Mouse (Mus musculus) stomach, embryonic 15.5 days (tissue): ENCODE measurements around the gene Ltf. TPM values are rescaled to one million over a fixed set of nuclear protein-coding genes. Genes with fewer than 3 reads are reported as not detected.

Source experiments
- ATAC-seq: fragments of 200-750 bp; cut with Nextera tagmentation; 2 replicates; pipeline ENCODE4 v1.8.0; 2017; ENCODE audit warnings: low read depth, moderate number of reproducible peaks, moderate TSS enrichment; ENCODE audit not compliant: insufficient read depth, low FRiP score
- H3K27ac ChIP-seq: fragments of 300-500 bp; sonication (generic); 2 replicates; pipeline ENCODE4 v1.5.1; 2015; ENCODE audit warnings: mild to moderate bottlenecking, inconsistent platforms
- H3K27me3 ChIP-seq: fragments of 300-500 bp; sonication (generic); replicated peaks from 2 replicates; pipeline ENCODE4 v1.6.1; 2015; ENCODE audit warnings: inconsistent platforms
- H3K36me3 ChIP-seq: fragments of 300-500 bp; sonication (generic); 2 replicates; pipeline ENCODE4 v1.6.1; 2015; ENCODE audit warnings: inconsistent platforms
- H3K4me1 ChIP-seq: fragments of 300-500 bp; sonication (generic); 2 replicates; pipeline ENCODE4 v1.6.1; 2015; ENCODE audit warnings: inconsistent platforms
- H3K4me2 ChIP-seq: fragments of 300-500 bp; sonication (generic); 2 replicates; pipeline ENCODE4 v1.6.1; 2015; ENCODE audit warnings: mild to moderate bottlenecking, inconsistent platforms
- H3K4me3 ChIP-seq: fragments of 300-500 bp; sonication (generic); replicated peaks from 2 replicates; pipeline ENCODE4 v1.5.1; 2015; ENCODE audit warnings: inconsistent platforms
- H3K9ac ChIP-seq: fragments of 300-500 bp; sonication (generic); 2 replicates; pipeline ENCODE4 v1.6.1; 2015; ENCODE audit warnings: inconsistent platforms
- H3K9me3 ChIP-seq: fragments of 300-500 bp; sonication (generic); 2 replicates; pipeline ENCODE4 v1.6.1; 2016; ENCODE audit warnings: inconsistent platforms
- WGBS: fragments of 180-500 bp; shearing (Covaris S2); methylation state at CpG from one replicate; pipeline ENCODE4 v1.1.7; 2015; 5-methylcytosine and 5-hydroxymethylcytosine counted together
- polyA plus RNA-seq: library from polyadenylated mRNA; unstranded; fragments of >200 nt; fragmentation: Nextera tagmentation; extraction: Ambion mirVana; gene quantifications from 2 replicates; pipeline ENCODE4 v1.2.1, GENCODE M21; 2015

Ltf gene
- polyA plus RNA-seq, 1 experiment from 2014 or later: 32.0 TPM

DNA sequence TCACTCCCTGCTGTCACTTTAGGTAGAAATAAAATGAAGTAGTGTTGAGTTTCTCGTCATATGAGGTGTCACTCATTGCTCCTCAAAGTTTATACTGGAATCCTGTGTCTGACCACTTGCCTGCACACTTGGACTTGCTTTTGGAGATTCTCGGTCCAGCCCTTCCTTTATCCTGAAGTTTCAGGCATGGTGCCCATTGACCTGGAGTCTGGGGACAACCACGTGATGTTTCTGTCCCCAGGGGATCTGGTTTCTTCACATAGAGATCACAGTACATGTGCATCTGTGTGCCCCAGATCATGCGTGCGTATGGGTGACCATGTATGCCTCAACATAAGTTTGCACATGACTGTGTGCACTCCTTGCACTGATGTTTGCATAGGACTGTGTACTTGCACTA, 23.2 kb downstream of the Ltf start:
- 85% methylated on average over 5 of the region's 5 CpGs for WGBS

DNA sequence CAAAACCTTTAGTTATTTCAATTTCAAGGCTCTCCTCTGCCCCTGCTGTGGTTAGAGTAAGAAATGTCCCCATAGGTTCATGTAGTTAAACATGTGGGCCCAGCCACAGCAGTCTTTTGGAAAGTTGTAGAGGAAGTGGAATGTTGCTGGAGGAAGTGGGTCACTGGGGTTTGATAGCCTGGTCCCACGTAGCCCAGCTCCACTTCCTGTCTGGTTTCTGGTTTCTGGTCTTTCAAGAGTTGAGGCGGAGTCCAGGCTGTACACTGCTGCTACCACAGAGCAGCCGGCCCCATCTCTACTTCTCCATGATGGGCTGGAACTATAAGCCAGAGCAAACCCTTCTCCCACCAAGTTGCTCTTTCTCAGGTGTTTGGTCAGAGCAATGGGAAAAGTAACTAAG, 27.2 kb downstream of the Ltf start:
- Histone ChIP-seq H3K9me3 (no peaks in the 10 kb centered on the region), H3K36me3 (no peaks in the 10 kb centered on the region), H3K4me1 (no peaks in the 10 kb centered on the region), H3K4me2 (no peak overlapping the region), H3K4me3 (no peak overlapping the region), H3K27ac (no peak overlapping the region), H3K9ac (no peak overlapping the region), H3K27me3 (no peaks in the 10 kb centered on the region)
- no peak for ATAC-seq
- 57% methylated on average over 3 of the region's 3 CpGs for WGBS

More for the DNA sequence above, 23.2 kb downstream of the Ltf start:
- H3K27me3 ChIP-seq: no peaks in the 10 kb centered on the region
- H3K4me1 ChIP-seq: no peaks in the 10 kb centered on the region
- H3K9me3 ChIP-seq: no peaks in the 10 kb centered on the region
- no peaks in the 10 kb centered on the region for H3K36me3 ChIP-seq
- H3K4me2 ChIP-seq: no peak overlapping the region
- no peak for ATAC-seq
- no peak overlapping the region for H3K4me3 ChIP-seq
- no peak overlapping the region for H3K9ac ChIP-seq
- H3K27ac ChIP-seq: no peak overlapping the region

DNA sequence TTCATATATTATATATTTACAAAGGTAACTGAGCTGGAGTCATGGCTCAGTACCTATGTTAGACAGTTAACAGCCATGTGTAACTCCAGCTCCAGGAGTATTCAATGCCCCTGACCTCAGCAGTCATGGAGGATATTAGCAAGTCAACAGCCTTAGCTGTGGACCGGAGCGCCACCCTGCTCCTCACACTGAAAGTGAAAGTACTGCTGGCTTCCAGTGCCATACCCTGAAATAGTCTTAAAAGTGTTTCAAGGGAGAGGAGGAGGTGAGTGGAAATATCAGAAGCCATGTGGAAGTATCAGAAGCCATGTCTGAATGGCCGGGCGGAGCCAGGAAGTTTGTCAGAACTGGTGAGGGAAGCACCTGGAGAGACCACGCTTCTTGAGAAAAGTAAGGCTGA, 28.2 kb downstream of the Ltf start:
- no peak overlapping the region for H3K9ac ChIP-seq
- WGBS: 88% methylated on average over 5 of the region's 5 CpGs
- no peaks in the 10 kb centered on the region for H3K27me3 ChIP-seq
- no peak for ATAC-seq
- H3K36me3 ChIP-seq: no peaks in the 10 kb centered on the region
- no peaks in the 10 kb centered on the region for H3K4me1 ChIP-seq
- H3K4me3 ChIP-seq: no peak overlapping the region
- no peak overlapping the region for H3K27ac ChIP-seq
- H3K9me3 ChIP-seq: no peaks in the 10 kb centered on the region
- no peak overlapping the region for H3K4me2 ChIP-seq

DNA sequence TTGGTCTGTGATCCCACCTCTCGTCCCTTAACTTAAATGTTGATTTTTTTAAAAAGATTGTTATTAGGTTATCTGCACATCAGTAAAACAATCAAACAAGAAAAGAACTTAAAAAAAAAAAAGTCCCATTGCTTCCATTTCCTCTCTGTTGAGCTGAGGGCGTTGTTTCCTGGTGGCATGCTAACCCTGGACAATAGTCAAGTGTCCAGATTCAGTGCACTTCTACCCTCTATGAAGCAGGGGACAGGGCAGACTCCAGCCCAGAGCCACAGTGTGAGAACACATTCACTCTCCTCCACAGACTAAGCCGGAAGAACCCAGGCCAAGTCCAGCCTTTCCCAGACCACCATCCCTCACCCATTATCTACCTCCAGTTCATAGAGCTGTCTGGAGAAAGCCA, 29.4 kb downstream of the Ltf start:
- Histone ChIP-seq H3K27ac (no peak overlapping the region), H3K36me3 (no peaks in the 10 kb centered on the region), H3K4me1 (no peaks in the 10 kb centered on the region), H3K9ac (no peak overlapping the region), H3K27me3 (no peaks in the 10 kb centered on the region), H3K4me2 (no peak overlapping the region), H3K4me3 (no peak overlapping the region), H3K9me3 (no peaks in the 10 kb centered on the region)
- WGBS: 77% methylated on average over 3 of the region's 3 CpGs
- no peak for ATAC-seq

DNA sequence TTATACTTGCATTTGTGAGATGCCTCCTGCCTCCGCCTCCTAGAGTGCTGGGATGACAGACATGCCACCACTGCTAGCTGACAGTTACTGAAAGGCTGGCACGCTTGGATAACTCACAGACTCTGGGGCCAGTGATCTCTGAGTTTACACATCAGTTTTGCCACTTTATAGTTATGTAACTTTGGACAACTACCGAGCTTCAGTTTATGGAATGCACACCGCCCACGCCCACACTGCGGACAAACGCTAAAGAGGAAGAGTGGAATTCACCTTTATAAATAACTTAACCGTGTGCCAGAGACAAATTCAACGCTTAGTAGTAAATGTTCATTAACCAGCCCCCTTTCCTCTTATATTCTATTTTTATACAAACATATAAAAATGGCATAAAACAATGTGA, 35.9 kb downstream of the Ltf start:
- H3K4me2 ChIP-seq: no peak overlapping the region
- H3K9ac ChIP-seq: no peak overlapping the region
- no peaks in the 10 kb centered on the region for H3K9me3 ChIP-seq
- no peak overlapping the region for H3K27ac ChIP-seq
- no peak overlapping the region for H3K4me3 ChIP-seq
- no peaks in the 10 kb centered on the region for H3K27me3 ChIP-seq
- peaks cover 16% of the 10 kb centered on the region for H3K4me1 ChIP-seq
- no peaks in the 10 kb centered on the region for H3K36me3 ChIP-seq
- WGBS: 75% methylated on average over 9 of the region's 9 CpGs
- ATAC-seq: no peak

DNA sequence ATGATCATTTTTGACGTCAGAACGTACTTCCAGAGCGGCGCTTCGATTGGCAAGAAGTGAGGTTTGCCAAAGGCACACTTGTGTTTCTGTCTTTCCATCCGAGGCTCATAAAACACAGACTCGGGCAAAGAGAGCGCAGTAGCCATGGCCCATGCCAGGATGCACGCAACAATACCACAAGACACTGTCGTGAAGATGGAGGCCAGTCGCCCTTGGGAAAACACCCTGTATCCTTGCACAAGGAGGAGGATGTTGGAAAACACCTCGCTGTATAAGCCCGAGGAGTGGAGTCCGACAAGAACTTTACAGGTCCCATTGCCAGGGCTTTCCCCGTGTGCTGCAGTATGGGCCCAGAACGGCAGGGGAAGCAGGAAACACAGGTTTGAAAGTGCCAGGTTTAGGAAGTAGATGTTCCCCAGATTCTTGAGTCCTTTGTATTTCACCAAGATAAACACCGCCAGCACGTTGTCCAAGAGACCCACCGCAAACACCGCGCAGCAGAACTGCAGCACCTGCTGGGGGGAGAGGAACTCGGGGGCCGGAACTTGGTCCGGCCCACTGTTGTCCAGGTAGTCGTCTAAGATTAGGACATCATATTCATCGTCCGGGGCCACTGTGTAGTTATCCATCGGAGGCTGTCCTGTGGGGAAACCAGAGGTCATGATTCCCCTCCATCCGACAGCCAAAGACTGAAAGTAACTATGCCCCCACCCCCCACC, 36.9 kb downstream of the Ltf start:
- 46% methylated on average over 29 of the region's 29 CpGs for WGBS
- Histone ChIP-seq H3K4me3 (peak overlapping the region; percentile 45), H3K27me3 (no peaks in the 10 kb centered on the region), H3K4me2 (peak overlapping the region; percentile 83), H3K27ac (0 out of 2 replicates have a peak overlapping the region, but pooled peaks have one; percentile 59), H3K36me3 (no peaks in the 10 kb centered on the region), H3K4me1 (peaks cover 16% of the 10 kb centered on the region), H3K9ac (no peak overlapping the region), H3K9me3 (no peaks in the 10 kb centered on the region)
- ATAC-seq: no peak

DNA sequence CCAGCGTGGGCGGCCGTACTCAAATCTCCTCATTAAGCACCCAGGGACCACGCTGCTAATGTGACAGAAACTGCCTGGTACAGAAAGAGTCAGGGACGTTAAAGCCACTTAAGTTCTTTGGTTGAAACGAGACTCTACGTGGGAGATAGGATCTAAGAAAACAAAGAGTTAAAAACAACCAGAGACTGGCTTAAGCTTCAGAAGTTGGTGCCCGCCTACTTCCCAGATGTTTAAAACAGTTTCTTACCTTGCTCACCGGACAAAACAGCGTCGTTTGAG, 37.4 kb downstream of the Ltf start:
- H3K9me3 ChIP-seq: no peaks in the 10 kb centered on the region
- H3K4me2 ChIP-seq: peak overlapping the region; percentile 83
- no peaks in the 10 kb centered on the region for H3K36me3 ChIP-seq
- H3K27me3 ChIP-seq: no peaks in the 10 kb centered on the region
- peak overlapping the region; percentile 27; the same call in 1 of the 2 replicates for H3K9ac ChIP-seq
- 3% methylated on average over 11 of the region's 11 CpGs for WGBS
- peaks cover 16% of the 10 kb centered on the region for H3K4me1 ChIP-seq
- ATAC-seq: no peak
- peak overlapping the region; percentile 45 for H3K4me3 ChIP-seq
- 0 out of 2 replicates have a peak overlapping the region, but pooled peaks have one; percentile 59 for H3K27ac ChIP-seq

DNA sequence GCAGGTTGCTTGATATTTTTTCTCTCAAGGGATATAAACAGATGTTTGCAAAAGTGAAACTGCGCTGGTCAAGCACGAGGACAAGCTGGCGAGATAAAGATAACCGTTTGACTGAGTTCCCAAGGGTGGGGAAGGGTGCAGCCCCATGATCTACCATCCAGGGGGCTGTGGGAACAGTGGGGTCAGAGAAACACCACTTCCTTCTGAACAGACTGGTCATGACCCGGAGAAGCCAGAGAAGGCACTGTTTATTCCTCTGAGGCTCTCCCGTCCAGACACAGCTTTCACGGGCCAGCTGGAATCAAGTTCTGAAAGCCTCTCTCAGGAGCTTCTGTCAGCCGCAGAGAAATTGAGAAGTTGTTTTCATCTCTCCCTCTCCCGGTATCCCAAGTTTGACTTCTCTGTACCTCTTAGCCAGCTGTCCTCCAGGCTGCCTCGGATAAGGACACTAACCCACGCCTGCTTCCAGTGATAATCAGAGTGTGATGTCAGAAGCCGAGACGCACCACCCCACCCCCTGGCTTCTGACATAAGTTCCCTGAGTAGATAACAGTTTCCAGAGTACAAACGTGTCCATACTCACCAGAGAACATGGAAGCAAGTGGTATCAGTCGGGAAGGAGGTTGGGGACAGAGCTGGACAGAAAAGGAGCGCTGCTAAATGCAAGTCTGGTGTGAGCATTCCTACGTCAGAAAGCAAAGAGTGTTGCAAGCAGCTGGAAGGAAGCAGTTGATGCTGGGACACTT, 37.9 kb downstream of the Ltf start, which contains the start of gene Ccrl2:
Ccrl2 (minus strand) TSS at position 722 of the 746 bp plus-strand sequence.
- peak within 1 kb of the TSS; percentile 59; the same call in 1 of the 2 replicates for H3K27ac ChIP-seq
- peaks cover 16% of the 10 kb centered on the region for H3K4me1 ChIP-seq
- peak within 1 kb of the TSS; percentile 83 for H3K4me2 ChIP-seq
- ATAC-seq: peak; percentile 93
- no peaks in the 10 kb centered on the region for H3K27me3 ChIP-seq
- peak within 1 kb of the TSS; percentile 45 for H3K4me3 ChIP-seq
- peak within 1 kb of the TSS; percentile 27; the same call in 1 of the 2 replicates for H3K9ac ChIP-seq
- no peaks in the 10 kb centered on the region for H3K9me3 ChIP-seq
- 7% methylated on average over 17 of the region's 17 CpGs for WGBS
- H3K36me3 ChIP-seq: no peaks in the 10 kb centered on the region

DNA sequence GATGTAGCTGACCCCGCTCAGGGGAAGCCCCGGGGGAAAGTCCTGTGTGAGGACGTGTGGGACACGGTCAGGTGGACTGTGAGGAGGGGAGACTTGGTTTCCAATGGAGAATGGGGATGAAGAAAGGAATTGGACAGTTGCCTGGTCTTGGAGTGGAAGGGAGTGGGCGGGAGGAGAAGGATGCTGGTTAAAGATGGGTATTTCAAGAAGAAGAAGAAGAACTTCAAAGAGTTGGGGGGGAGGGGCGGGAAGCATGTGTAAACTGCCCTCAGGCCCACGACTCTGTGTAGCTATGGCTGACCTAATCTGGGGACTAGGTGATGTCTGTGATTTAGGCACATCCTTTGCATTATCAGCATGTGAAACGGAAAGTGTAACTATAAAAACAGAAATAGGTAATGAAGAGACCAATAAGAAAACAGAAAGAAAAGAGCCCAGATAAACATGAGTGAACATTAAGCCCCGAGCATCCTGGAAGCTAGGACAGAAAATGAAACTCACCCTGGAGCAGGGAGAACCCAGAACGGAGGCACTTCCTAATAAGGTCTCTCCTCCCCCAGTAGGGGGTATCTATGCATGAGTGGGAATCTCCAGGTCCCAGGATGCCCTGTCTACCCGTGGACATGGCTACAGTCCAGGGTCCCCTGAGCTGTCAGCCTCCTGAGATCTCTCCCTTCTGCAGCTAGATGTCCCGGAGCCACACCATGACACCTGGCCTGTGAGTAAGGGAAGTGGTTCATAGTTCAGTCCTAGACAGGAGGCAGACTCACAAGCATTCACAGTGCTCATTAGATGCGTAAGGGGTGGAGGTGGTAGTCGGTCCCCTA, 38.7 kb downstream of the Ltf start:
- ATAC-seq: 0 out of 2 replicates have a peak, but pooled peaks have one; percentile 6
- Histone ChIP-seq H3K27ac (no peak overlapping the region), H3K9ac (no peak overlapping the region), H3K9me3 (no peaks in the 10 kb centered on the region), H3K4me1 (peaks cover 16% of the 10 kb centered on the region), H3K4me2 (peak overlapping the region; percentile 83), H3K27me3 (no peaks in the 10 kb centered on the region), H3K36me3 (no peaks in the 10 kb centered on the region), H3K4me3 (peak overlapping the region; percentile 45)
- 50% methylated on average over 14 of the region's 14 CpGs for WGBS

DNA sequence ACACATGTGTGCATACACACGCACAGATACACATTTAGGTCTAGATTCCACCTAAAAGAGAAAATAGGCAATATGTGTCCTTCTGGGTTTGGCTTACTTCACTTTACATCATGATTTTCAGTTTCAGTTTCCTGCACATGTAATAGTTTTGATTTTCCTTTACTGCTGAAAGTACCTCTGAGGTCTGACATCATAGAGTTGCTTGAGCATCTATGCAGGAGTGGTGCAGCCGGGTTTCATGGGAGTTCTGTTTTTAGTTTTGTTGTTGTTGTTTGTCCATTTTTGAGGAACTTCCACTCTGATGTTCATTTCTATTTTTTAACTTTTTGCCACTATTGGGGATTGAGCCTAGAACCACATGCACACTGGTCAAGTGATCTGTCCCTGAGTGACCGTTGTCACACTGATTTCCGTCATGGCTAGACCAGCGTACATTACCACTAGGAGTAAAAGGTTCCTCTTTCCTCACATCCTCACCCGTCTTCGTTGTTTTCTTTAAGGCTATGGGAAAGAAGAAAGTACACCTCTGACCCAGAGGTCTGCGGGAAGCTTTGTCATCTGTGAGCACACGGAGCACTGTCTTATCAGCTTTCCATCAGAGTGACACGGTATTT, 40.0 kb downstream of the Ltf start:
- WGBS: 54% methylated on average over 10 of the region's 10 CpGs
- H3K36me3 ChIP-seq: no peaks in the 10 kb centered on the region
- H3K27ac ChIP-seq: no peak overlapping the region
- ATAC-seq: no peak
- peaks cover 16% of the 10 kb centered on the region for H3K4me1 ChIP-seq
- no peak overlapping the region for H3K4me3 ChIP-seq
- no peaks in the 10 kb centered on the region for H3K9me3 ChIP-seq
- H3K4me2 ChIP-seq: no peak overlapping the region
- no peaks in the 10 kb centered on the region for H3K27me3 ChIP-seq
- H3K9ac ChIP-seq: no peak overlapping the region

DNA sequence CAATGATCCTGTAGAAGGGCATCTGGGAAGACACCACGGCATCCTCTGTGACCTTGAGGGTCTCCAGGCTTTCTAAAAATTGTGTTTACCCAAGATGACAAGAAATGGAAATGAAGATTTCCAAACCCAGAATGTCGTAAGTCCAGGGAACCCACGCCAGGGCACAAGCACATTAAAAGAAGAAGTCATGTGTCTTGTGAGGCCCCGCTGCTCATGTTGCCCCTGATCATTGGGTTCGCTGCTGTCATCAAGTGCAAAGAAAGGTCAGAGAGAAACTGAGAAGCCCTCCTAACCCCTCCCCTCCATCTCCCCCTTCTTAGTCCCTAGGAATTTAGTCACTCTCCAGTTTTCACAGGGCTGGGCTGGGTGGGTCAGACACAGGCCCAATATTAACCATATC, 43.8 kb downstream of the Ltf start:
- H3K4me1 ChIP-seq: no peaks in the 10 kb centered on the region
- 70% methylated on average over 5 of the region's 5 CpGs for WGBS
- H3K27ac ChIP-seq: no peak overlapping the region
- H3K9me3 ChIP-seq: no peaks in the 10 kb centered on the region
- H3K4me3 ChIP-seq: no peak overlapping the region
- H3K36me3 ChIP-seq: no peaks in the 10 kb centered on the region
- H3K27me3 ChIP-seq: no peaks in the 10 kb centered on the region
- H3K4me2 ChIP-seq: no peak overlapping the region
- ATAC-seq: no peak
- H3K9ac ChIP-seq: no peak overlapping the region
